Mouse (Mus musculus) G1E (cell line): ENCODE measurements around the gene Camk2g.

ENCODE experiments used
- CTCF ChIP-seq: IDR thresholded peaks from 2 replicates; pipeline ENCODE4 v1.5.1; 2012; ENCODE audit warnings: low read depth, low read length, inconsistent platforms, mixed read lengths
- GATA1 ChIP-seq: IDR thresholded peaks from 2 replicates; pipeline ENCODE4 v1.6.1; 2012; ENCODE audit warnings: borderline replicate concordance, low read length, inconsistent platforms, mixed read lengths
- GATA2 ChIP-seq: IDR thresholded peaks from 2 replicates; pipeline ENCODE4 v1.6.1; 2012; ENCODE audit warnings: low read depth, low read length, inconsistent platforms, borderline replicate concordance
- POLR2AphosphoS5 ChIP-seq: IDR thresholded peaks from 2 replicates; pipeline ENCODE4 v1.6.1; 2012; ENCODE audit warnings: low read depth, low read length, inconsistent platforms; ENCODE audit not compliant: insufficient replicate concordance
- TAL1 ChIP-seq: conservative IDR thresholded peaks from 2 replicates; pipeline ENCODE4 v1.6.1; 2012; ENCODE audit warnings: low read depth, low read length, inconsistent platforms, mixed read lengths

GRCm38 (mm10) chr14:20708239-20708638 is 85.6 kb downstream of the Camk2g start:
- TF ChIP-seq CTCF: no peak
- no peak for TF ChIP-seq TAL1
- no peak for TF ChIP-seq GATA1
- TF ChIP-seq GATA2: no peak
- no peak for TF ChIP-seq POLR2AphosphoS5
